Mouse (Mus musculus) MEL-GATA-1-ER (cell line): ENCODE data around the gene Tns3.

ENCODE experiments used
- DNase-seq: peaks from one replicate; pipeline ENCODE4 v3.0.0-alpha.2; 2012; ENCODE audit warnings: low read depth; ENCODE audit errors: extremely low read depth

The Tns3 gene

GRCm38 (mm10) chr11:8680650-8681049, 16.3 kb upstream of the Tns3 start:
- no peak for DNase-seq

DNA sequence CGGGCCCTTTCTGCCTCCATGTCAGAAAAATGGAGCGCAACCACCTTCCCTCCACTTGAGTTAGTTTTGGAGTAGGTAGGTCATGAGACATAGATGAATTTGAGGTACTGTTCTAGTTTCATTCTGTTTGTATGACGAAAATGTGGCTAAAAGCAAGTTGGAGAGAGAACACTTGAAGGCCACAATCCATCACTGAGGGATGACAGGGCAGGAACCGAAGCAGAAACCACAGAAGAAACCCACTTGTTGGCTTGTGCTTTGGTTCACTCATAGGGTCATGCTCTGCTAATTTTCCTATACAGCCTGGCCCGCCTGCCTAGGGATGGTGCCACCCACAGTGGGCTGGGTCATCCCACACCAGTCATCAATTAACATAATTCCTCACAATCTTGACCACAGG, 14.9 kb upstream of the Tns3 start:
- DNase-seq: no peak

- DNase-seq: no peak
Observed at GRCm38 (mm10) chr11:8678260-8678995, 14.1 kb upstream of the Tns3 start.

DNA sequence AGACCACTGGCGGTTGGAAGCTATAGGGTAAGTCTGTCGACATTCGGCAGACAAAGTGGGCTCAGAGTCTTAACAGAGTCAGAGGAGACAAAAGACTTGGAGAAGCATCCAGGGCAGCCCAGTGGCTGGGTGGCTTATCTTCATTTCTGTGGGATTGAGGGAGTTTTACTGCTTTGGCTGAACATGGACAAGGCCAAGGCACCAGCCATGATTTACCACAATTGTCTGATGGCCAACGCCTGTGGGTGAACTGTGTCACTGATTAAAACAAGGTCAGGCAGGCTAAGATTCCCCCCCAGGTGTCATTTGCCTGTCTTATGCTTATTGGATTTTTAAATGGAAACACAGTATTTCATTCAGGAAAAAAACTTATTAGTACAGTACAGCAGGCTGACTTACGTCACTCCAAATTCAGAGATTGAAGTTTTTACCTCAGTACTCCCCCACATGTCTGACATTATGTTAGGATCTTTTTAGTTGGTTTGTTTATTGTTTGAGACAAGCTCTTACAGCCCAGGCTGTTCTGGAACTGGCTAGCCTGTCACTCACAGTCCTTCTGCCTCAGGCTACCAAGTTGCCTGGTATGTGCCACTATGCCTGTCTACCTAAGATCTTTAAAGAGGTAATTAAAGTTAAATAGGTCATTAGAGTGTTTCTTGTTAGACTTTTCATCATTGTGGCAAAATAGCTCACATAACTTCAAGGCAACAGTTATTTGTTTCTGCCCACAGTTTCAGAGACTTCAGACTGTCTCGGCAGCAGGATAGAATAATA, 11.6 kb upstream of the Tns3 start:
- DNase-seq: no peak

- DNase-seq: no peak
Observed at GRCm38 (mm10) chr11:8674549-8675149, 10.3 kb upstream of the Tns3 start.

- no peak for DNase-seq
Observed at GRCm38 (mm10) chr11:8671698-8672097, 7.4 kb upstream of the Tns3 start.

GRCm38 (mm10) chr11:8669138-8669537, 4.8 kb upstream of the Tns3 start:
- DNase-seq: no peak

- no peak for DNase-seq
Observed at GRCm38 (mm10) chr11:8664797-8665196, 462 bp upstream of the Tns3 start.

DNA sequence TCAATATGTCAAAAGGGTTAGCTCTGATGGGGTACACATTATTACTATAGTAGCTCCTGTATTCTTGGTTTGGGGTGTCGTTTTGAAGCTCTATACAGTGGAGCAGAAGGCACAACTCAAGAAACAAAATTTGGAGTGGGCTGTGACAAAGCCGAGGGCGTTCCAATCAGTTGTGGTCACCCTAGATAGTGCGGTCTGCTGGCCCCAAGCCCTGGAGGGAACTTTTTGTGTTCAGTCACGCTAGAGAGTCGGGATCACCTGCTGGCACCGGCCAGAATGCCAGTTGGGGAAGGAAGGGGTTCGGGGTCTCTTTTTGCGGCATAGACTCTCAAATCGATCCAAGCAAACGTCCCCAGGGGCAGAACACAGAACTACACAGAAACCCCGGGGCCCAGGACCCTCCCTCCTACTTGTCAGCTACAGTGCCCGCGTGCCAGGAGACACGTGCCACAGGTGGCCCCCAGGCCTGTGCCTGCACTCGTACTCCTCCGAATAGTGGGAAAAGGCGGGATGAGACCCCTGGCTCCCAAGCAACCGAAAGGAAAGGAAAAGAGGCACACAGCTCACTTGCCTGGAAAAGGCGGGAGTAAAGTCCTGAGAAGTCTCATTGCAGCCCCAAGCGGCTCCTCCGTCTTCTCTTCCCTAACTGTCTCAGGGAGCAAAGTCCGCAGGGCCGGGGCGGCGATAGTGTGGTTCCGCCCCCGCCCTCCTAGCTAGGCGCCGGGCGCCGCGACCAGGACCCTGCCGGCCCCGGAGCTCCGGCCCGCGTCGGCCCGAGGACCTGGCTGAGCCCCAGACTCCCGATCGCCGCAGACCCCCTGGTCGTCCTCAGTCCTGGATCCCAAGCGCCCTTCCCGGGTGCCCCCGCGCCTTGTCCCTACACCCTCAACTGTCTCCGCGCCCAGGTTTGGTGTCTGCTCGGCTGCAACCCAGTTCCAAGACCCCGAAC, 617 bp downstream of the Tns3 start:
- no peak for DNase-seq

- no peak for DNase-seq
Observed at GRCm38 (mm10) chr11:8662706-8663429, 1.5 kb downstream of the Tns3 start.

DNA sequence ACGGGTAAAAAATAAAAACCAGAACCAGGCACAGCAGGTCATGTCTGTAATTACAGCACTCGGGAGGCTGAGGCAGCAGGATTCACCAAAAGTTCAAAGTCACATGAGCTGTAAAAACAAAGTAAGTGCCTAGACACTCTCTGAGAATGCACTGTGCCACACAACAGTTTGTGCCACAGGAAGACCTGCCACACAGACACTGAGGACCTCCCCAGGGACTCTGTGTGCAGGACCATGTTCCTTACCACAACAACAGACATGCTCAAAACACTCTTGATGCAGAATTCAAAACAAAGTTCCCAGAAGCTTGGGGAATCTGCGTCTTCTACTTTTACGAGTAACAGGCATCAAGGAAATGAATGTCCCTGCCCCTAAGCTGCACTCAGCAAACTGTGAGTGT, 3.4 kb downstream of the Tns3 start:
- DNase-seq: no peak

GRCm38 (mm10) chr11:8659851-8660250, 4.5 kb downstream of the Tns3 start:
- no peak for DNase-seq

- no peak for DNase-seq
Observed at GRCm38 (mm10) chr11:8659061-8659460, 5.3 kb downstream of the Tns3 start.

- DNase-seq: no peak
Observed at GRCm38 (mm10) chr11:8657493-8657892, 6.8 kb downstream of the Tns3 start.

DNA sequence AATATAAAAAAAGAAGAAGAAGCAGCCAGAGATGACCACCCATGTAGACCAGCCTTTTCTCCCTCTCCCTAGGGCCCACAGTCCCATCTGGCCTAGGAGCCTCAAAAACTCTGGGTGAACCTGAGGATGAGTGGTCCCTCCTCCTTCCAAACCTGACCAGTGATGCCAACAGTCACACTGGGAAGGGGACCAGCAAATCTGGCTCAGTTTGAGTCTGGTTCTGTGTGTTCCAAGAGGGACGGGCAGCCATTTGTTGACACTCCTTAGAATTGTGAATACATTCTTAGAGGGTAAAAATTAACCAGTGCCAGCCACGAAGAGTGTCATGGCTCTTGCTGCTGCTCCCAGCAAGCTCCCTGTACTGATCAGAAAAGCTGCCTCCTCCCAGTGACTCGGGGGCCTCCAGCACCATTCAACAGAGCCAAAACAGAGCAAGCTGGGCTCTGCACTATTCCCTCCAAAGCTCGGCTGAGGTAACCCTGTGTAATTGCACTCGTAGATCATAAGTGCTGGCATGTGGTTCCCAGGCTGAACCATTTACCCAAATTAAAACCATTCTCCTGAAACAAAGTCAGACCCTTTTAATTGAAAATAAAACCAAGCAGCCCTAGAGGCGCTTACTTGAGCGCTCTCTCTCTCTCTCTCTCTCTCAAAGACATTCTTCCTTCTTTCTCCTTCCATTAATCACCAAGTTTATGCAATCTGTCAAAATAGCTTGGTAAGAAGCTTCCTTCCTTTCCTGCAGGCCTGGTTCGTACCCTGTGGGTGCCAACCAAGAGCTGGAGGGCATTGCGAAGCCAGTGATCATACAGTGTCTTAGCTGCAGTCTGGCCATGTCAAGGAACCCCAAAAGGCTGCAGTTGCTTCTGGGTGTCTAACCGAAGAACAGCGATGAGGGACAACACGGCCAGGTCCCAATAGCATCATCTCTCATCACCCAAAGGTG, 7.6 kb downstream of the Tns3 start:
- DNase-seq: no peak

DNA sequence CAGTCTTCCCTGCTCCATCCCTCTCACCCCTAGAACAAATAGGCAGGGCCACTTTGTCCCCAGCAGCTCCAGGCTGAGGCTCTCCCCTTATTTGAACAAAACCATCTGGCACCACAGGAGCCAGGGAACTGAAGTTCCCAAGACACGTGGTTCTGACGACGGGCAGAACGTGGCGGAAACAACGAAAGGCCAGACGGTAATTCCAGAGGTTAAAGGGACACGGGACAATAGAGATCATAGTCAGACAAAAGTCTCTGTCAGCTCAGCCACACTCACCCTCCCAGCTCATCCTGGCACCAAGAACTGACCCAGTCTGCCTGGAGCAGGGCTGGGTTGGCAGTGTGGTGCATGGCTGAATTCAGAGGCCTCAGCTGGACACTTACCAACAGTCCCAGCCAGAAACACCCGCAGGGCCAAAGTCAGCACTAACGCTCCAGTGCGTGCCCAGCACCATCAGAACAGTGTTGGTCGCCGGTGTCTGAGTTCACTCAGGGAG, 10.5 kb downstream of the Tns3 start:
- no peak for DNase-seq

DNA sequence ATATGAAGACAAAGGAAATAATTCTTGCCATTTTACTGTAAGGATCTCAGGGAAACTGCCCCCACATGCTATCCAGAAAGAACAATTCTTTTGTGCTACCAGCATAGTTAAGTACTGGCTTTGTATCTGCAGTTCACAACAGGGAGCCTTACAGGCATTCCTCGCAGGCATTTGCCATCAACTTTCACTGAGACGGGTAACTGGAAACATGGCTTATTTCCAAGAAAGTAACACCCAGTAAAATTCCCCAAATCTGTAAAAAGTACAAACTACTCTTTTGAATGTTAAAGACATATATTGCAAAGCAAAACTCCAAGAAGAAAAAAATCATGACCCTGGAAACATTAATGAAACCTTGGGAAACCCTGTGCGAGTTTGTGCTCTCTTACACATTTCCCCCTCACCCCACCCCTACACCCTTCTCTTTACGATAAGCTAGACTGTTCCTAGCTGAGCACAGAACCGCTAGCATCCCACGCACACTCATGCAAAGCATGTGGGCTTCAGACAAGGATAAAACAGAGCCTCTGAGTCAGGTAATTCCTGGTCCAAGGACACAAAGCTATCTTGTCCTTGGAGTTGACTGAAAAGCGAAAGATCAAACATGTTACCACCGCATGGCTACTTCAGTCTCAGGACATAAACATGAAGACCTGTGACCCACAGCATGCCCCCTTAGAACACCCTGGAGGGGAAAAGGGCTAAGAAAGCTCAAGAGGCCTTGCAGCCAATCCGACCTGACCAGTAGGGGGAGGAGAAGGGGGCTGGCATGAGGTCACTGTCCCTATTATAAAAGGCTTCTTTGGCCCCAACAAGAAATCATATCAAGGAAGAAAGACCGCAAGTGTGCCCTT, 11.3 kb downstream of the Tns3 start:
- DNase-seq: no peak

GRCm38 (mm10) chr11:8652116-8652714, 12.1 kb downstream of the Tns3 start:
- no peak for DNase-seq
